Mouse (Mus musculus): ENCODE data around the gene Efnb3.

DNA sequence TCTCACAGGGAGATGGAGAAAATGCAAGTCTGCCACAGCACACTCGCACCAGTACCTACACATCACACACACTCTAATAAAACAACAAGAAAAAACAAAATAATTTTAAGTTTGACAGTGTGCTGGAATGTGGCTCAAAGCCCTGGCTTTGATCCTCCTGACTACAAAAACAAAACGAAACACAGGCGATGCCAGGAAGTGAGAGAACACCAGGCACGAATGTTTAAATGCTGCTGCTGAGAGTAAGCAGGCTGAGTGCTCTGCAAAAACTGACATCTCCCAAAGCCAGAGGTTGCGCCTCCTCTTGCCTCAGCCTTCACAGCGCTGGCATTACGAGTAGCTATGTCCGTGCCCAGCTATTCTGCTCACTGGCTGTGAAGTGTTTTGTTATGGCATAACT is 5.1 kb upstream of the Efnb3 start:
- TF ChIP-seq POLR2A (IDR thresholded peaks at IDR 0.05; ENCODE audit: low read depth, low read length) (no peak), CTCF (IDR thresholded peaks at IDR 0.05; ENCODE audit: extremely low read depth, insufficient read depth, insufficient read length, insufficient replicate concordance) (no peak)
